Mouse (Mus musculus): ENCODE measurements around the gene Kcnn3. TPM values are rescaled to one million over a fixed set of nuclear protein-coding genes. Genes with fewer than 3 reads are reported as not detected.

Kcnn3 gene
- 0.04 TPM in 1 of 2 replicates, not detected in the other for polyA plus RNA-seq (2012; ENCODE audit: low replicate concordance)

GRCm38 (mm10) chr3:89519894-89520293 is at the start of gene Kcnn3:
Gene Kcnn3, plus strand, starts transcription at chr3:89520164.

GRCm38 (mm10) chr3:89714359-89715206 is 194.6 kb downstream of the Kcnn3 start, which contains the start of gene Adar:
Gene Adar, plus strand, starts transcription at chr3:89715022.

Other genes with a start within 250 kb of the Kcnn3 start
- 38.7 and 63.5 TPM in 2 replicates for gene Slc50a1, start 249.6 kb upstream of the Kcnn3 start, polyA plus RNA-seq (2012; ENCODE audit: low replicate concordance)
- gene Efna1, start 239.0 kb upstream of the Kcnn3 start, polyA plus RNA-seq (2012; ENCODE audit: low replicate concordance): 0.37 and 0.85 TPM in 2 replicates
- gene Efna3, start 197.2 kb upstream of the Kcnn3 start, polyA plus RNA-seq (2012; ENCODE audit: low replicate concordance): not detected in 2 replicates
- gene Efna4, start 182.1 kb upstream of the Kcnn3 start, polyA plus RNA-seq (2012; ENCODE audit: low replicate concordance): 0.65 and 1.9 TPM in 2 replicates
- gene Adam15, start 170.2 kb upstream of the Kcnn3 start, polyA plus RNA-seq (2012; ENCODE audit: low replicate concordance): 41.8 and 169 TPM in 2 replicates
- not detected in 2 replicates for gene Dcst2, start 158.2 kb upstream of the Kcnn3 start, polyA plus RNA-seq (2012; ENCODE audit: low replicate concordance)
- gene Dcst1, start 154.9 kb upstream of the Kcnn3 start, polyA plus RNA-seq (2012; ENCODE audit: low replicate concordance): not detected in 2 replicates
- gene Zbtb7b, start 125.4 kb upstream of the Kcnn3 start, polyA plus RNA-seq (2012; ENCODE audit: low replicate concordance): 186 and 424 TPM in 2 replicates
- 0.49 TPM in 1 of 2 replicates, not detected in the other for gene Lenep, start 117.4 kb upstream of the Kcnn3 start, polyA plus RNA-seq (2012; ENCODE audit: low replicate concordance)
- gene Flad1, start 108.3 kb upstream of the Kcnn3 start, polyA plus RNA-seq (2012; ENCODE audit: low replicate concordance): 15.1 and 28.4 TPM in 2 replicates
- gene Cks1b, start 101.8 kb upstream of the Kcnn3 start, polyA plus RNA-seq (2012; ENCODE audit: low replicate concordance): 9.2 and 12.8 TPM in 2 replicates
- 109 and 110 TPM in 2 replicates for gene Shc1, start 101.7 kb upstream of the Kcnn3 start, polyA plus RNA-seq (2012; ENCODE audit: low replicate concordance)
- gene Pygo2, start 90.0 kb upstream of the Kcnn3 start, polyA plus RNA-seq (2012; ENCODE audit: low replicate concordance): 170 and 494 TPM in 2 replicates
- gene Pbxip1, start 83.5 kb upstream of the Kcnn3 start, polyA plus RNA-seq (2012; ENCODE audit: low replicate concordance): 65.6 and 87.9 TPM in 2 replicates
- gene Pmvk, start 65.6 kb upstream of the Kcnn3 start, polyA plus RNA-seq (2012; ENCODE audit: low replicate concordance): 0.87 and 11.8 TPM in 2 replicates
- 17.7 and 31.8 TPM in 2 replicates for gene Adar, start 194.9 kb downstream of the Kcnn3 start, polyA plus RNA-seq (2012; ENCODE audit: low replicate concordance)
- 0.76 and 0.86 TPM in 2 replicates for gene Chrnb2, start 244.5 kb downstream of the Kcnn3 start, polyA plus RNA-seq (2012; ENCODE audit: low replicate concordance)

All from hematopoietic multipotent progenitor cell, adult 10-12 weeks (in vitro differentiated cells).